Mouse (Mus musculus): Measurements from ENCODE around the gene Gm9903.

GRCm38 (mm10) chr5:33623766-33624165 is 6.0 kb upstream of the Gm9903 start:
- TF ChIP-seq POLR2A (IDR thresholded peaks at IDR 0.05; ENCODE audit: insufficient read depth, low read length) (no peak), EP300 (IDR thresholded peaks at IDR 0.05; ENCODE audit: insufficient read depth, low read depth, low read length) (no peak)

All from ES-Bruce4 (cell line).